Mouse (Mus musculus): ENCODE results near the gene Ttll5.

DNA sequence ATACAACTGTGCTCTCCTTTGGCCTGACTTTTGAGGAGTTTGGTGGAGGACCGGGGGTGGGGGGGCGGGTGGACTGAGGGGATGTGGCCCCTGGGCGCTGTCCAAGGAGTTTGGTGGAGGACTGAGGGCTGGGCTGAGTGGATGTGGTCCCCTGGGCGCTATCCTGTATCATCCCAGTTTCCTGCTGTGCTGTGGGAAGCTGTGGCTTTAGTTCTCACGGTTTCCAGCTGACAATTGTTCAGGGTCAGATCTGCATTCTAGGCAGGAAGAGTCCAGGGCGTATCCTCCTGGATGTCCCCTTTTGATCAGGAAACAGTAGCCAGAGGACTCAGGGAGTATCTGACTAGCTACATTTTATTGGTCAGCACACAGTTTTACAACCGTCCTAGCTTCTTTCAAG, 263.6 kb downstream of the Ttll5 start:
- TF ChIP-seq GATA1 (IDR thresholded peaks at IDR 0.05; ENCODE audit: low read length) (no peak), TAL1 (IDR thresholded peaks at IDR 0.05; ENCODE audit: low read length) (no peak)

Data from erythroblast, embryonic 14.5 days (primary cell).